Mouse (Mus musculus) frontal cortex, adult (tissue): ENCODE results near the gene Steap4.
"Not testable (repeated sequence)": the region's sequence is repeated elsewhere in the genome, so short reads cannot be mapped to it uniquely, and the experiment has no call there.

Experiments
- ATAC-seq: cut with Nextera tagmentation; 2 replicates; pipeline ENCODE4 v1.9.2; 2017; ENCODE audit warnings: mild to moderate bottlenecking, moderate library complexity, mixed read lengths; ENCODE audit not compliant: low TSS enrichment

Steap4 gene

DNA sequence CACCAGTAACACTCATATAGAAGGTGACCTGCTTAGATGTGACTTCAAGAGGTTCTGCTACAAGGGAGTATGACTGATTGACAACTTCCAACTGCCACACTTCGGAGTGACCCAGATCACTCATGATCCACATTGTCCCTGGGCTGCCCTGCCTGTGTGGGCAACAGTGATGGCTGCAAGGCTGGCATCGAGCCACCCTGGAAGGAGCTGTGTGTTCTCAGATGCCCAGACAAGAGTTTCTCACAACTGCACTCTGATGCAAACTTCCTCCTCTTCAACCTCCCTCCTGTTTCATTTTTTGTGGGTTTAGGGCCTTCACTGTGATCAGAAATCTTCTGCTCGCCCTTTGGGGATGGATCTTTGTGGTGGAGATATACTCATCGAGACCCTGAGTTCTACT is 28.2 kb downstream of the Steap4 start:
- no peak for ATAC-seq

DNA sequence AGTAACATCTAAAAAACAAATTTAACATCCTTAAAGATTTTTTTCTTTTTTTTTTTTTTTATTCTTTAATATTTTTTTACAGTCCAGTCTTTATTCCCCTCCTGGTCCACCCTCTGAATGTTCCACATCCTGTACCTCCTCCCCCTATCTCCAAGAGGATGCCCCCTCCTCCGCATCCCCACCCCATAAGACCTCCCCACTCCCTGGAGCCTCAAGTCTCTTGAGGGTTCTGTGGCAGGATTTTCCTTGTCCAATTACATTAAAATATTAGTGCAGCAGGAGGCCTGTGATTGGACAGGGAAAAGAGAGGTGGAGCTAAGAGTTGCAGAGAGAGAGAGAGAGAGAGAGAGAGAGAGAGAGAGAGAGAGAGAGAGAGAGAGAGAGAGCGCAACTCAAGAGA is 31.4 kb downstream of the Steap4 start:
- ATAC-seq: not testable (repeated sequence)

DNA sequence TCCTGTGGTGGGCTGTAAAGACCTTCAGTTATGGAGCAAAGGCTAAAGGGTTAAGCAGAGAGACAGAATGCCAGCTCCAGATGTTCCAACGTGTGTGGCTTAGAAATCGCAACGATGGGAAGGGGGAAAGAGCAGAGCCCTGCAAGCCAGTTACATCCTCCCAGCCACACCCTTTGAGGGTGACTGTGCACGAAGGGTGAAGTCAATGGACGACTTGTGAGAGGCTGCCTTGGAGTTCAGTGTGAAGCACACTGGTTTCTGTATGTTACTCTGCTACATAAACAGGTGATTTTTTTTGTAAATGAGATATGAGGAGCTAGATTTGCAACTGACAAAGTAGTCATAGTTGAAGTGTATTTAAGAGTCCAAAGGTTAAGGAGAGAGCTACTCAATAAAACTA is 33.5 kb downstream of the Steap4 start:
- ATAC-seq: no peak

DNA sequence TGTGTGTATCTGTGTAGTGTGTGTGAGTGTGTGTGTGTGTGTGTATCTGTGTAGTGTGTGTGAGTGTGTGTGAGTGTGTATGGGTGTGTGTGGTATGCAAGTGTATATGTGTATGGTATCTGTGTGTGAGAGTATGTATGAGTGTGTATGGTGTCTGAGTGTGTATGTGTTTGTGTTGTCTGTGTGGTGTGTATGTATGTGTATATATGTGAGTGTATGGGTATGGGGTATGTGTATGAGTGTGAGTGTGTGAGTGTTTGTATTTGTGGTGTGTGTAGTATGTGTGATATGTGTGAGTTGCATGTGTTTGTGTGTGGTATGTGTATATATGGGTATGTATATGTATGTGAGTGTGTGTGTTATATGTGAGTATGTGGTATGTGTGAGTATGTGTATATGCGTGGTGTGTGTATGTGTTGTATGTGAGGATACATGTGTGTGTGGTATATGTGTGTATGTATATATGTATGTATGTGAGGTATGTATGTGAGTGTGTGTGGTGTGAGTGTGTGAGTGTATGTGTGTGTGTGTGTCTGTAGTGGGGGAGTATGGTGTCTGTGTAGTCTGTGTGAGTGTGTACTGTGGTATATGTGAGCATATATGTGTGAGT is 35.1 kb downstream of the Steap4 start:
- ATAC-seq: no peak

DNA sequence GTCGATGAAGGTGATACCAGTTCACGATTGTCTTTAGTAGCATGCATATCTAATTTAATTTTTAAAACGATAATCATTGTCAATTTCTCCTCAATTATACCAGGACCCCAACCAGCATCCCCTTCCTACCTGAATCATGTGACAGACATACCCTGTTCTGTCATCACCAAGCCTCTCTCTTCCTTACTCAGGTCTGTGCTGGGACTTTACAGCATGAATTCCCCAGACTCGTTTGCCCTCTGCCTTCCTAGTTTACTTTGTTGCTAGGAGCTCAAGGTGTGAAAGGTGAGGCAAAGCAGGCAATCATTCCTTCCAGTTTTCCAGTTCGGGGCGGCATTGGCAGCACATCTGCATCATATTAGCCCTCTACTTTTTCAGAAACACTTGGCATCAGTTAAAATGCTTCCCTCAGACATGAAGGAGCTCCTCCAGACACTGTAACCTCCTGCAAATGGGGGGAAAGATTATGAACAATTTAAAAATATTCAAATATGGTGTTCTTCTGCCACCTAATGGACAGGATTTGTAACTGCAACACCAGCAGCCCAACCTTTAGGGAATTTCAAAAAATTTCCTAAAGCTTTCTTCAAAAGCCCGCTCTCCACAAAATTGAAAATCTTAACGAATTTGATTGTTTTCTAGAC is 36.3 kb downstream of the Steap4 start:
- ATAC-seq: no peak

DNA sequence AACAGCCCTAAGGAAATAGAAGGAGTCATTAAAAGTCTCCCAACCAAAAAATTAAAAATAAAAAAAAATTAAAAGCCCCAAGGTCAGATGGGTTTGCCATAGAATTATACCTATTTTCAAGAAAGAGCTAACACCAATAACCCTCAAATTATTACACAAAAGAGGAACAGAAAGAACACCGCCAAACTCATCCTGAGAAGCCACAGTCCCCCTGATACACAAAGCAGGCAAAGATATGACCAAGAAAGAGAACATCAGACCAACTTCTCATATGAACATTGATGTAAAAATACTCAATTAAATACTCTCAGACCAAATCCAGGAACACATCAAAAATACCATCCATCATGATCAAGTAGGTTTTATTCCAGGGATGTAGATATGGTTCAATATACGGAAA is 36.8 kb downstream of the Steap4 start:
- no peak for ATAC-seq

DNA sequence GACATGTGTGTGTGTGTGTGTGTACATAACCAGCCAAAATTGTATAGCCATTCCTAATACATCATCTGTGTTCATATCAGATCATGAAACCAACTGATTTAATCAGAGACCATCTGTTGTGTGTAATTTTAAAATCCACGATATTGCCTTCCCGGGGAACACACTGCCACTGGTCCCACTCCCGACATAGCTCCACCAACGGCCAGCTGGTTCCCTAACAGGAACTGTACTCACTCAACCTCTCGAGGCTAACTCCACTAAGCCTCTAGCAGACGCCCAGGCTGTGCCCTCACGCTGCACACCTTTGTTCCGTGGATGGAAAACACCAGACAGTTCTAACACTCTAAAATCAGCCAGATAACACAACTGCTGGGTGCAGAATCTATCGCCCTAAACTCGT is 40.2 kb downstream of the Steap4 start:
- peak; percentile 91 for ATAC-seq

DNA sequence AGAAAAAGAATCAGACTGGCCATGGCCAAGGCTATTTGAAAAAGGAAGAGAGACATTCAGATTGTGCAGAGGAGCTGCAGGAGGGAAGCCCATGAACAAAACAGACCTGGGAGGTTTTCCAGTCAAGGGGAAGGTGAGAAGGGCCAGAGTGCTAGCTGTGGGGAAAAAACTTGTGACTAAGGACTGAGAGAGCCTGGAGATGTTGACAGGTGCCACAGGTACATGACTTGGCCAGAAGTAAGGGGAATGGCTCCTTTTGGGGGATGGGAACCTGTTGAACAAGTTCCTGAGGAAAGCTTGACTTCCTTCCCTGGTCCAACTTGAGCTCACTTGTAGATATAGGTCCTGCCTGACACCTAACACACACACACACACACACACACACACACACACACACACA is 42.6 kb downstream of the Steap4 start:
- ATAC-seq: no peak

DNA sequence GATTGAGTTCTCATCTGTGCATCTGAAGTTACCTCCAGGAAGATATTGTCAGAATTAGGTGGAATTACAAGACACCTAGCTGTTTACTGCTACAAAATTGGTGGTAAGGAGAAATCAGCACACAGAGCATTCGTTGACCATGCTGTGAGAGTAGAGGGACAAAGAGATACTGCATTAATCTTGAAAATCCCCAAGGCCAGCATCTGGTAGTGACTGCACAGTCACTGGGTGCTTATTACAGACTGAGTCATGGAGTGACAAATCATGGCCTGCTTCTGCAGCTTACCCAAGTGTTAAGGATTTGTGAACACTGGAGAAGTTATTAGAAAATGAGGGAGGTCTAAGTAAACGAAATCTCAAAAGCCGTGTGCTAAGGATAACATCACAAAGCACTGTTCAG is 53.0 kb downstream of the Steap4 start:
- ATAC-seq: no peak
